Mouse (Mus musculus) bone marrow macrophage, adult 2 months (primary cell): ENCODE measurements around the gene Wdr77.

Source experiments
- CTCF ChIP-seq: IDR thresholded peaks from 2 replicates; pipeline ENCODE4 v1.5.1; 2012; ENCODE audit warnings: low read depth, mild to moderate bottlenecking, low read length, moderate library complexity
- POLR2A ChIP-seq: IDR thresholded peaks from 2 replicates; pipeline ENCODE4 v1.6.1; 2012; ENCODE audit warnings: mild to moderate bottlenecking, low read depth, low read length, borderline replicate concordance

DNA sequence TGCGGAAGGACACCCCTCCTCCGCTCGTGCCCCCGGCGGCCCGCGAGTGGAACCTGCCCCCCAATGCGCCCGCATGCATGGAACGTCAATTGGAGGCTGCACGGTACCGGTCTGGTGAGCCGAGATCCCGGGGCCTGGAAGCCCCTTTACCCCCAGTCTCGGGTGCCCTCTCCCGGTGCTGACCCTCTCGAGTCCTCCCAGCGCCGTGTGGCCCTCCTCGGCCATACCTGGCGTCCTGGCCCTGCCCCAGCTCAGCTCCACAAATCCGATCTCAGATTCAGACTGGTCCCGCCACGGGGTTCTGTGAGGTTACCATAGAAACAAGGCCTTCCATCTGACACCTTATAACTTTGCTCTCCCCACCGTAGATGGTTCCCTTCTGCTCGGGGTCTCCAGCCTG lies 416 bp downstream of the Wdr77 start:
- TF ChIP-seq CTCF (no peak), POLR2A (no peak)
